Mouse (Mus musculus) intestine, postnatal 0 days (tissue): ENCODE data around the gene Setd5. TPM values are rescaled to one million over a fixed set of nuclear protein-coding genes. Genes with fewer than 3 reads are reported as not detected.

ENCODE experiments used
- ATAC-seq: fragments of 200-750 bp; cut with Nextera tagmentation; 2 replicates; pipeline ENCODE4 v1.8.0; 2017; ENCODE audit warnings: mild to moderate bottlenecking, moderate TSS enrichment, moderate library complexity
- H3K27ac ChIP-seq: fragments of 300-500 bp; sonication (generic); 2 replicates; pipeline ENCODE4 v1.5.1; 2014; ENCODE audit warnings: mild to moderate bottlenecking, low read depth, low read length, moderate library complexity
- H3K27me3 ChIP-seq: fragments of 300-500 bp; sonication (generic); replicated peaks from 2 replicates; pipeline ENCODE4 v1.6.1; 2014; ENCODE audit warnings: low read length, mixed read lengths; ENCODE audit not compliant: control insufficient read depth, insufficient read depth
- H3K36me3 ChIP-seq: fragments of 300-500 bp; sonication (generic); 2 replicates; pipeline ENCODE4 v1.6.1; 2014; ENCODE audit warnings: mild to moderate bottlenecking, moderate library complexity; ENCODE audit not compliant: control insufficient read depth, insufficient read depth
- H3K4me1 ChIP-seq: fragments of 300-500 bp; sonication (generic); replicated peaks from 2 replicates; pipeline ENCODE4 v1.6.1; 2014; ENCODE audit warnings: antibody characterized with exemption, low read length, mixed read lengths; ENCODE audit not compliant: control insufficient read depth, insufficient read depth
- H3K4me2 ChIP-seq: fragments of 300-500 bp; sonication (generic); replicated peaks from 2 replicates; pipeline ENCODE4 v1.6.1; 2014; ENCODE audit warnings: low read depth, mild to moderate bottlenecking, moderate library complexity
- H3K4me3 ChIP-seq: fragments of 300-500 bp; sonication (generic); 2 replicates; pipeline ENCODE4 v1.5.1; 2014; ENCODE audit warnings: low read depth, low read length
- H3K9ac ChIP-seq: fragments of 300-500 bp; sonication (generic); 2 replicates; pipeline ENCODE4 v1.6.1; 2014; ENCODE audit warnings: mild to moderate bottlenecking, low read depth, low read length
- H3K9me3 ChIP-seq: fragments of 300-500 bp; sonication (generic); 2 replicates; pipeline ENCODE4 v1.6.1; 2016; ENCODE audit warnings: mixed run types; ENCODE audit not compliant: control insufficient read depth
- CTCF ChIP-seq: sonication (generic); IDR thresholded peaks from 2 replicates; pipeline ENCODE4 v1.5.1; 2016; ENCODE audit warnings: low read depth, mild to moderate bottlenecking, control low read depth, antibody characterized with exemption, moderate library complexity
- WGBS: fragments of 180-500 bp; shearing (Covaris S2); extraction: QIAGEN DNeasy Blood & Tissue Kit; methylation state at CpG from one replicate; pipeline ENCODE4 v1.1.7; 2014; 5-methylcytosine and 5-hydroxymethylcytosine counted together
- polyA plus RNA-seq: library from polyadenylated mRNA; unstranded; fragments of >200 nt; fragmentation: Nextera tagmentation; extraction: Ambion mirVana; gene quantifications from 2 replicates; pipeline ENCODE4 v1.2.1, GENCODE M21; 2015

Gene Setd5
- polyA plus RNA-seq, 1 experiment from 2014 or later: 32.2 TPM

DNA sequence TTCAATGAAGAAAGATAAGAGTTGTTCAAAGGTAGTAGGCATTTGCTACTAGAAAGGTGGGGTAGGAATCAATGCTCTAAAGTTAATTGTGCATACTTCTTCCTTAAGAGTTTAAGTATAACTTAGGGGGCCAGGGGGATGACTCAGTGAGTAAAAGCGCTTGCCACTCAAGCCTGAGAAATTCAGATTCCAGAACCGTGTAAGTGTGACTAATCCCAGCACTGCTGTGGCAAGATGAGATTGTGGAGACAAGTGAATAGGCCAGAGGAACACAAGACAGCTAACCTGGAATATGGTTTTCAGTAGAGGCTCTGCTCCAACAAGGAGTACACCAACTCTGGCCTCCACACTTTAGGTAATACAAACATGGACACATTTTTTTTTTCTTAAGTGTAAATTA lies 56.2 kb downstream of the Setd5 start:
- Histone ChIP-seq H3K27ac (no peak overlapping the region), H3K9ac (no peak overlapping the region), H3K4me2 (no peak overlapping the region), H3K36me3 (peaks cover 56% of the 10 kb centered on the region), H3K9me3 (no peaks in the 10 kb centered on the region), H3K4me1 (no peaks in the 10 kb centered on the region), H3K4me3 (no peak overlapping the region), H3K27me3 (no peaks in the 10 kb centered on the region)
- no peak for TF ChIP-seq CTCF
- ATAC-seq: no peak
- 71% methylated on average over 2 of the region's 2 CpGs for WGBS

DNA sequence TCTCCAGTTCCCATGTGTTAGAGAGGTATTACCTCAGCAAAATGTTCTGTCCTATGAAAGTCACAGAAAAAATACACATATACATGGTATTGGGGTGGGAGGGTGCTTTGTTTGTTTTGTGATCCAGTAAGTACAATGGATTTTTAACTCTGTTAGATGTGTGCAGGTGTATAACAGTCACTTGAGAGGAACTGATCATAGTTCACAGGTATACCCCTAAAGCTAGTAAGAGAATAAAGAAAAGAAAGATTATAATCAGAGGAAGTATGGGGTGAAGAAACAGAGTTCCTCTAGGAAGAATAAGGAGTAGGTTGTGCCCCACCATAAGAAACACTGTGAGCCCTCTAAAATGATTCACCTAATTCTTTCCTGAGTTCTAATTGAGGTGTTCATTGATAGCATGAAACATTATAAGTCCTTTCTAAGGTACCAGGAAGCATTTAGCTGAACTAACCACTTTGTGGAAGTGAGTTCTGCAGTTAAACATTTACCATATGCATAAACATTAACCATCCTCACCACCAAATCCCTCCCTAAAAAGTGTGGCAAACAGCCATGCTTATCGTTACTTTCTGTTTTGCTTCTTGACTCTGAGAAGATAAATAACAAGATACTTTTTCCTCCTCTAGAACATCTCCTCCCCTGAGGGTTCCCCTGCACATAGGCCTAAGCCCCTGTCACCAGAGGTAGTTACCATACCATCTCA lies 64.4 kb downstream of the Setd5 start:
- no peak overlapping the region for H3K4me3 ChIP-seq
- H3K4me2 ChIP-seq: peak overlapping the region; percentile 38; the same call in 1 of the 2 replicates
- peaks cover 49% of the 10 kb centered on the region for H3K36me3 ChIP-seq
- H3K4me1 ChIP-seq: peaks cover 4% of the 10 kb centered on the region; the same call in 1 of the 2 replicates
- H3K9me3 ChIP-seq: no peaks in the 10 kb centered on the region
- peak overlapping the region; percentile 50; the same call in 1 of the 2 replicates for H3K27ac ChIP-seq
- no peaks in the 10 kb centered on the region for H3K27me3 ChIP-seq
- ATAC-seq: peak; percentile 69
- no peak for TF ChIP-seq CTCF
- 21% methylated on average over 1 of the region's 1 CpGs for WGBS
- H3K9ac ChIP-seq: no peak overlapping the region

DNA sequence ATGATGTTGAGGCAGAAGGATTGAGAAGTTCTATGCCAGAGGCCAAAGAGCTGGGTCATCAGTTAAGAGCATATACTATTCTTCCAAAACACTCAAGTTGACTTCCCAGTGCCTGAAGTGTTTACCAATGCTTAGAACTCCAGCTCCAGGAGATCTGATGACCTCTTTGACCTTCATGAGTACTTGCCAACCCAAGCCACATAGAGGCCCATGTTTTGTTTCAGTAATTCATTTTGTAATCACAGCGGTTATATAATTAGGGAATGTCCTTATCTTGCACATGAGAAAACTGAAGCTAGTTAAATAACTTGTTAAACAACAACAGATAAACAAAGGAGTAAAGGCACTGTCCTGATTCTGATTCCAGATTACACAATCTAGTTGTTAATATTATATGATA lies 67.6 kb downstream of the Setd5 start:
- Histone ChIP-seq H3K4me1 (peaks cover 4% of the 10 kb centered on the region; the same call in 1 of the 2 replicates), H3K9ac (no peak overlapping the region), H3K4me3 (no peak overlapping the region), H3K27me3 (no peaks in the 10 kb centered on the region), H3K9me3 (no peaks in the 10 kb centered on the region), H3K27ac (no peak overlapping the region), H3K4me2 (no peak overlapping the region), H3K36me3 (peaks cover 54% of the 10 kb centered on the region)
- 71% methylated on average over 1 of the region's 1 CpGs for WGBS
- ATAC-seq: no peak
- TF ChIP-seq CTCF: no peak

DNA sequence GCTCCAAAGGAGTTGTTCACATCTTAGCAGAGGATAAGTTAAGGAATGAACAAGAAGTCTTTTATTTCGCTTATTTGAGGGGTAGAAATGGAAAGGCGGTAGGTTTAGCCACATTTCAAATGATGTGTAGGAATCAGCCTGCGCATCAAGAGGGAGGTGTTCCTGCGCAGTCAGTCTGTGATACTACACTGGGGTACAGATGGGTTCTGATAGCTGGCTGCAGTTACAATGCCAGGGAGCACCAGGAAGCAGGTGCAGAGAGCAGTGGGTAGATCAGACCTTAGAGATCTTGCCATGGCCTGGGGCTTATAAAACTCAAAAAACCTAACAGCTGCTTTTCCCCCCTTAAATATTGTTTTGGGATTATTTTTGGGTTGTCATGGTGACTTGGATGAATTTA lies 68.1 kb downstream of the Setd5 start:
- ATAC-seq: no peak
- no peak overlapping the region for H3K27ac ChIP-seq
- H3K4me3 ChIP-seq: no peak overlapping the region
- no peak overlapping the region for H3K9ac ChIP-seq
- TF ChIP-seq CTCF: no peak
- no peaks in the 10 kb centered on the region for H3K9me3 ChIP-seq
- H3K27me3 ChIP-seq: no peaks in the 10 kb centered on the region
- peaks cover 4% of the 10 kb centered on the region; the same call in 1 of the 2 replicates for H3K4me1 ChIP-seq
- WGBS: 97% methylated on average over 4 of the region's 4 CpGs
- H3K36me3 ChIP-seq: peaks cover 59% of the 10 kb centered on the region
- no peak overlapping the region for H3K4me2 ChIP-seq

DNA sequence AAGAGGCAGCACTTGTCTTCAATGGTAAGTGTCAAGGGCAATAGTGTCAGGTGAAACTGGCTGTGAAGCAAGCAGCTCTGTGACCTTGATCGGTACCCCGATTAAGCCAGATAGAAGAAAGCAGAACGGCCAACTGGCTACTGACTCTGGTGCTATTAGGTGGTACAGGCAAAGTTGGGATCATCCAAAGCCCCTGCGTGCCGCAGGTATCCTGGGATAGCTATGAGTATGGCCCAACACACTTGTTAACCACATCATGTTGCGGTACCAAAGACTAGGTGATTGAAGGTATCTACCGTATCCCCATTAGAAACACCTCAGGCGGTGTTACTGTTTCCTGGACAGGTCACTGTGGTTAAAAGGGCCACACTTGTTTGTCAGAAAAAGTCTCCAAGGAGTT lies 76.9 kb downstream of the Setd5 start:
- WGBS: 98% methylated on average over 8 of the region's 8 CpGs
- Histone ChIP-seq H3K4me2 (no peak overlapping the region), H3K4me3 (no peak overlapping the region), H3K9ac (no peak overlapping the region), H3K27me3 (no peaks in the 10 kb centered on the region), H3K36me3 (peaks cover 60% of the 10 kb centered on the region), H3K4me1 (no peaks in the 10 kb centered on the region), H3K27ac (no peak overlapping the region), H3K9me3 (no peaks in the 10 kb centered on the region)
- TF ChIP-seq CTCF: no peak
- ATAC-seq: no peak

DNA sequence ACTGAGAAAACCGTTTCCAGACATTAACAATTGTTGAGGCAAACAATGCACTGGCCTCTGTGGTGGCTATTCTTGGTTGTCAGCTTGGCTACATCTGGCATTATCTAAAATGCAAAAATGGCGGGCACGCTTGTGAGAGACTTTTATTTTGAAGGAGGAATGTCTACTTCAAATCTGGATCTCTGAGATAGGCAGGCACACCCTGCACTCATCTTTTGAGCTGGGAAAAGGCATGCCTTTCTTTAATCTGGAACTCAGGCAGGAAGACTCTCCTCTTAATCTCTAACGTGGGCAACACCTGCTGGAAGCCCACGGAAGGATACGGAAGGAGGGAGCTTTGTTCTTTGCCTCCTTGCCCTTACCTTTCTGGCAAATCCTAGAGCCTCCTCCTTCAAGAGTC lies 77.7 kb downstream of the Setd5 start:
- no peak for ATAC-seq
- no peak for TF ChIP-seq CTCF
- no peaks in the 10 kb centered on the region for H3K9me3 ChIP-seq
- H3K4me1 ChIP-seq: no peaks in the 10 kb centered on the region
- H3K4me3 ChIP-seq: no peak overlapping the region
- H3K27ac ChIP-seq: 0 out of 2 replicates have a peak overlapping the region, but pooled peaks have one; percentile 7
- 87% methylated on average over 6 of the region's 6 CpGs for WGBS
- H3K27me3 ChIP-seq: no peaks in the 10 kb centered on the region
- no peak overlapping the region for H3K9ac ChIP-seq
- H3K4me2 ChIP-seq: no peak overlapping the region
- peaks cover 55% of the 10 kb centered on the region for H3K36me3 ChIP-seq
